Mouse (Mus musculus) ES-Bruce4 (cell line): ENCODE results near the gene Hspa1b. TPM values are rescaled to one million over a fixed set of nuclear protein-coding genes. Genes with fewer than 3 reads are reported as not detected.

Source experiments
- H3K27ac ChIP-seq: 2 replicates; pipeline ENCODE4 v1.5.1; 2012; ENCODE audit warnings: low read length, inconsistent platforms; ENCODE audit not compliant: insufficient read depth
- H3K27me3 ChIP-seq: 2 replicates; pipeline ENCODE4 v1.6.1; 2012; ENCODE audit warnings: mild to moderate bottlenecking, low read length, inconsistent platforms; ENCODE audit not compliant: control insufficient read depth, poor library complexity, insufficient read depth, severe bottlenecking
- H3K36me3 ChIP-seq: 2 replicates; pipeline ENCODE4 v1.6.1; 2012; ENCODE audit warnings: inconsistent platforms, mild to moderate bottlenecking, low read length, moderate library complexity; ENCODE audit not compliant: control insufficient read depth, poor library complexity, insufficient read depth, severe bottlenecking
- H3K4me1 ChIP-seq: one replicate; pipeline ENCODE4 v1.8.1; 2011; ENCODE audit warnings: low read length; ENCODE audit not compliant: control insufficient read depth, insufficient read depth
- H3K4me3 ChIP-seq: 2 replicates; pipeline ENCODE4 v1.5.1; 2011; ENCODE audit warnings: low read depth, mild to moderate bottlenecking, low read length
- H3K9ac ChIP-seq: 2 replicates; pipeline ENCODE4 v1.6.1; 2012; ENCODE audit warnings: low read depth, mild to moderate bottlenecking, inconsistent platforms; ENCODE audit not compliant: poor library complexity, severe bottlenecking
- H3K9me3 ChIP-seq: replicated peaks from 2 replicates; pipeline ENCODE4 v1.6.1; 2012; ENCODE audit warnings: mild to moderate bottlenecking, low read length, inconsistent platforms; ENCODE audit not compliant: control insufficient read depth, poor library complexity, insufficient read depth, severe bottlenecking
- CTCF ChIP-seq: IDR thresholded peaks from one replicate; pipeline ENCODE4 v1.8.1; 2011; ENCODE audit warnings: low read depth, low read length
- EP300 ChIP-seq: IDR thresholded peaks from 2 replicates; pipeline ENCODE4 v1.6.1; 2011; ENCODE audit warnings: low read depth, low read length; ENCODE audit not compliant: insufficient read depth
- POLR2A ChIP-seq: IDR thresholded peaks from one replicate; pipeline ENCODE4 v1.8.1; 2011; ENCODE audit warnings: low read length; ENCODE audit not compliant: insufficient read depth
- polyA plus RNA-seq: library from polyadenylated mRNA; stranded (reverse); fragments of >200 nt; gene quantifications from 2 replicates; pipeline ENCODE4 v1.2.4, GENCODE M21; 2011; ENCODE audit warnings: low read depth; ENCODE audit not compliant: missing spikeins, insufficient read depth, insufficient read length

The Hspa1b gene
- polyA plus RNA-seq, 1 experiment = 3.0 TPM

DNA sequence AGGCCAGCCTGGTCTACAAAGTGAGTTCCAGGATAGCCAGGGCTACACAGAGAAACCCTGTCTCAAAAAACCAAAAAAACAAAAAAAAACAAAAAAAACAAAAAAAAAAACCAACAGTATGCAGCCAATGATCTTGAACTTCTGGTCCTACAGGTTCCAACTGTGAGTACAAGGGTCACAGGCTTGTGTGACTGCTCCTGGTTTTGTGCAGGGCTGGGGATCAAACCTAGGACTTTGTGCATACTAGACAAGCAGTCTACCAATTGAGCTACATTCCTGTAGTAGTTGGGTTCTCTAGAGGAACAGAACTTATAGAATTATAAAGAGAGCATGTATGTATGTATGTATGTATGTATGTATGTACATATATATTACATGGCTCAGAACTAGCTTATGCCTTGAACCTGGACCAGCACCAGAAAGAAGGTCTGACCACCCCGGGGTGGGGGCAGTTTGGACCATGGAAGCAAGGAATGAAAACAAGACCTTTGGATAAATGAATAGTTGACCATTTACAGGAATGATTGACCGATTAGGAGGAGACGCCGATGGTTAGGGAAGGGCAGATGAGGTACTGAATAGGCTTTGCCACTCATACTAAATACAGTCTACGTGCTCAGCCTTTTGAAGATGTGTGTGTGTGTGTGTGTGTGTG lies 12.4 kb downstream of the Hspa1b start:
- TF ChIP-seq POLR2A (no peak), CTCF (no peak), EP300 (no peak)
- H3K27ac ChIP-seq = no peak overlapping the region

DNA sequence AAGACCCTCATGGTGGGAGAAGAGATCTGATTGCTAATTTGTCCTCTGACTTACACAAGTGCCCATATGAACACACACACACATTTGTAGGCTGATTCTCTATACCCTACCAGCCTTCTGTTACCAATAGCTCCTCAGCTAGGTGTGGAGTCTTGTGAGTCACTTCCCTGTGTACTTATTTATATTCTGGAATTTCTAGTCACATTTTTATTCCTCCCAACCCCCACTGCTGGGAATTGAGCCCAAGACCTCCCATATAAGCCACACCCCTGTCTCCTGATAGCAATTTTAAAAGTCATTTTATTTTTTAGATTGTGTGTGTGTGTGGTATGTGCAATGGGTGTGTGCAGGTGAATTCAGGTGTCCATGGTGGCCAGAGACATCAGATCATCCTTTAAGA lies 14.7 kb downstream of the Hspa1b start:
- no peak for TF ChIP-seq POLR2A
- no peak for TF ChIP-seq CTCF
- no peak for TF ChIP-seq EP300
- Histone ChIP-seq H3K4me1 (no peaks in the 10 kb centered on the region), H3K27ac (no peak overlapping the region), H3K4me3 (no peak overlapping the region), H3K9me3 (no peaks in the 10 kb centered on the region), H3K27me3 (no peaks in the 10 kb centered on the region), H3K9ac (no peak overlapping the region), H3K36me3 (peaks cover under 1% of the 10 kb centered on the region; the same call in 1 of the 2 replicates)

More for the DNA sequence above, 12.4 kb downstream of the Hspa1b start:
- Histone ChIP-seq H3K9me3 (no peaks in the 10 kb centered on the region), H3K4me1 (no peaks in the 10 kb centered on the region), H3K27me3 (no peaks in the 10 kb centered on the region), H3K36me3 (peaks cover 22% of the 10 kb centered on the region), H3K4me3 (no peak overlapping the region), H3K9ac (no peak overlapping the region)

- no peak overlapping the region for H3K27ac ChIP-seq
- H3K4me3 ChIP-seq = no peak overlapping the region
- H3K27me3 ChIP-seq = no peaks in the 10 kb centered on the region
- no peaks in the 10 kb centered on the region for H3K4me1 ChIP-seq
- no peaks in the 10 kb centered on the region for H3K36me3 ChIP-seq
- H3K9ac ChIP-seq = no peak overlapping the region
- H3K9me3 ChIP-seq = no peaks in the 10 kb centered on the region
- TF ChIP-seq EP300 = no peak
- TF ChIP-seq CTCF = no peak
- no peak for TF ChIP-seq POLR2A
Observed at GRCm38 (mm10) chr17:34943128-34943815, 15.8 kb downstream of the Hspa1b start.

- Histone ChIP-seq H3K9me3 (no peaks in the 10 kb centered on the region), H3K4me3 (peak overlapping the region; percentile 42), H3K36me3 (no peaks in the 10 kb centered on the region), H3K27ac (peak overlapping the region; percentile 0; the same call in 1 of the 2 replicates), H3K9ac (peak overlapping the region; percentile 10), H3K27me3 (no peaks in the 10 kb centered on the region), H3K4me1 (no peaks in the 10 kb centered on the region)
- TF ChIP-seq EP300 (no peak), CTCF (no peak), POLR2A (no peak)
Observed at GRCm38 (mm10) chr17:34941344-34942041, 17.5 kb downstream of the Hspa1b start.

DNA sequence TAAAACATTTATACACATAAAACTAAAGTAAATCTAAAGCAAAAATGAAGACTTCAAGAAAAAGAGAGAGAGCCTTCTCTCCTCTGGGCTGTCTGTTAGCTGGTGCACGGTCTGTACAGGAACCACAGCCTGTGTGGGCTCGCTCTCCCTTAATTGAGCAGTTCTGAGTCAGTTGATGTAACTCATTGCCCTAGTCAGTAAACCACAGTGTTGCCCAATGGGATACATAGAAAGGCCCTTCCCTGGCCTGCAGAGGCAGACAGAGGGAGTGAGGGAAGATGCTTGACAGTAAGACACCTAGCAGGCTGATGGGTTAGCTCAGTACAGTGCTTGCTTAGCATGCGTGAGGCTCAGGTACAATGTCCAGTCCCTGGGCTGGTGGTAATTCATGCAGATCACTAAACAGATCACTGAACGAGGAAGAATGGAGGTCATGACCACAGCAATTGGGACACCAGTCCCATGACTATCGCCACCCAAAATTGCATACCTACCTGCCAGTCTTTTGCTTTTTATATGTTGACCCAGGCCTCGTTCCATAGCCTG lies 21.0 kb downstream of the Hspa1b start:
- Histone ChIP-seq H3K27me3 (no peaks in the 10 kb centered on the region), H3K9me3 (no peaks in the 10 kb centered on the region), H3K36me3 (no peaks in the 10 kb centered on the region), H3K4me3 (no peak overlapping the region), H3K27ac (no peak overlapping the region), H3K9ac (no peak overlapping the region), H3K4me1 (peaks cover 2% of the 10 kb centered on the region)
- no peak for TF ChIP-seq POLR2A
- TF ChIP-seq EP300 = no peak
- TF ChIP-seq CTCF = no peak
